Mouse (Mus musculus) intestine, embryonic 15.5 days (tissue): ENCODE data around the gene Slfnl1. TPM values are rescaled to one million over a fixed set of nuclear protein-coding genes. Genes with fewer than 3 reads are reported as not detected.

ENCODE experiments used
- polyA plus RNA-seq: library from polyadenylated mRNA; unstranded; fragments of >200 nt; fragmentation: Nextera tagmentation; extraction: Ambion mirVana; gene quantifications from 2 replicates; pipeline ENCODE4 v1.2.1, GENCODE M21; 2015

Slfnl1 gene
- polyA plus RNA-seq, 1 experiment from 2014 or later = not detected

Other genes starting within 250 kb of the Slfnl1 start
- gene Foxo6, start 244.9 kb upstream of the Slfnl1 start, polyA plus RNA-seq = 0.20 and 0.29 TPM in 2 replicates
- gene Scmh1, start 127.0 kb upstream of the Slfnl1 start, polyA plus RNA-seq = 27.5 and 29.1 TPM in 2 replicates
- 68.1 and 72.6 TPM in 2 replicates for gene Ctps, start 38.0 kb downstream of the Slfnl1 start, polyA plus RNA-seq
- not detected in 2 replicates for gene Gm8439, start 56.5 kb downstream of the Slfnl1 start, polyA plus RNA-seq
- gene Cited4, start 134.3 kb downstream of the Slfnl1 start, polyA plus RNA-seq = 2.4 and 2.8 TPM in 2 replicates
- gene Kcnq4, start 216.4 kb downstream of the Slfnl1 start, polyA plus RNA-seq = 2.2 and 2.3 TPM in 2 replicates